Mouse (Mus musculus) lung, embryonic 14.5 days (tissue): ENCODE data around the gene Elp5. TPM values are rescaled to one million over a fixed set of nuclear protein-coding genes. Genes with fewer than 3 reads are reported as not detected.

Experiments used
- ATAC-seq: fragments of 200-750 bp; cut with Nextera tagmentation; 2 replicates; pipeline ENCODE4 v1.8.0; 2017; ENCODE audit warnings: mild to moderate bottlenecking, moderate TSS enrichment, moderate library complexity; ENCODE audit not compliant: insufficient read depth
- DNase-seq: peaks from one replicate; pipeline ENCODE4 v3.0.0-alpha.2; 2015
- H3K27ac ChIP-seq: fragments of 300-500 bp; sonication (generic); 2 replicates; pipeline ENCODE4 v1.5.1; 2014; ENCODE audit warnings: low read depth, mild to moderate bottlenecking, moderate library complexity
- H3K27me3 ChIP-seq: fragments of 300-500 bp; sonication (generic); 2 replicates; pipeline ENCODE4 v1.6.1; 2014; ENCODE audit warnings: low read length, control low read depth; ENCODE audit not compliant: insufficient read depth
- H3K36me3 ChIP-seq: fragments of 300-500 bp; sonication (generic); 2 replicates; pipeline ENCODE4 v1.6.1; 2014; ENCODE audit warnings: control low read depth; ENCODE audit not compliant: insufficient read depth
- H3K4me1 ChIP-seq: fragments of 300-500 bp; sonication (generic); 2 replicates; pipeline ENCODE4 v1.6.1; 2014; ENCODE audit warnings: antibody characterized with exemption, control low read depth; ENCODE audit not compliant: insufficient read depth
- H3K4me2 ChIP-seq: fragments of 300-500 bp; sonication (generic); 2 replicates; pipeline ENCODE4 v1.6.1; 2014; ENCODE audit warnings: mild to moderate bottlenecking
- H3K4me3 ChIP-seq: fragments of 300-500 bp; sonication (generic); 2 replicates; pipeline ENCODE4 v1.5.1; 2014; ENCODE audit warnings: low read depth, low read length
- H3K9ac ChIP-seq: fragments of 300-500 bp; sonication (generic); 2 replicates; pipeline ENCODE4 v1.6.1; 2014
- H3K9me3 ChIP-seq: fragments of 300-500 bp; sonication (generic); 2 replicates; pipeline ENCODE4 v1.6.1; 2016; ENCODE audit warnings: low read depth, low read length, control low read depth
- CTCF ChIP-seq: IDR thresholded peaks from 2 replicates; pipeline ENCODE4 v1.5.1; 2016; ENCODE audit warnings: antibody characterized with exemption, low read depth
- WGBS: fragments of 180-500 bp; shearing (Covaris S2); extraction: QIAGEN DNeasy Blood & Tissue Kit; methylation state at CpG from one replicate; pipeline ENCODE4 v1.1.7; 2014; 5-methylcytosine and 5-hydroxymethylcytosine counted together
- polyA plus RNA-seq: library from polyadenylated mRNA; unstranded; fragments of >200 nt; fragmentation: Nextera tagmentation; extraction: Ambion mirVana; gene quantifications from 2 replicates; pipeline ENCODE4 v1.2.1, GENCODE M21; 2014

The Elp5 gene
- polyA plus RNA-seq, 1 experiment from 2014 or later: 113 TPM

DNA sequence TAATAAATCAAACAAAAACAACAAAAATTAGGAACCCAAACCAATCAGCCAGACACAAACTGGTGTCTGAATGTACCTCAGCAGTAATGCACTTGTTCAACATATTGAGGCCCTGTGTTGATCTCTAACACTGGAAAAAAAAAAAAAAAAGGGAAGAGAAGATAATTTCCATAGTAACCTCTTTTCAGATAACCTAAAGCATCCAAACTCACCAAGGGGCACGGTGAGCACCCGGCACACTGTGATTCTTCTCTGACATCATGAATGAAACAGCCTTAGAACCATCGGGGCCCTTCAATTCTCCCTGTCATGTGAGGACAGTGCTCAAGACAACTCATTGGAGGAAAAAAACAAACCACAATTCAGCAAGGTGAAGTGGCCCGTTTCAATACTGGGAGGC lies 52.6 kb downstream of the Elp5 start:
- DNase-seq (no peak), ATAC-seq (no peak)
- Histone ChIP-seq H3K9ac (no peak overlapping the region), H3K9me3 (no peaks in the 10 kb centered on the region), H3K4me3 (no peak overlapping the region), H3K27ac (no peak overlapping the region), H3K4me2 (no peak overlapping the region), H3K4me1 (no peaks in the 10 kb centered on the region; the same call in 1 of the 2 replicates), H3K36me3 (no peaks in the 10 kb centered on the region), H3K27me3 (peaks cover 1% of the 10 kb centered on the region; the same call in 1 of the 2 replicates)
- no peak for TF ChIP-seq CTCF
- WGBS: 19% methylated on average over 4 of the region's 4 CpGs

GRCm38 (mm10) chr11:69927501-69927900 lies 54.8 kb downstream of the Elp5 start:
- Histone ChIP-seq H3K4me1 (no peaks in the 10 kb centered on the region), H3K27me3 (no peaks in the 10 kb centered on the region), H3K4me2 (no peak overlapping the region), H3K9me3 (no peaks in the 10 kb centered on the region), H3K27ac (no peak overlapping the region), H3K9ac (no peak overlapping the region), H3K4me3 (no peak overlapping the region), H3K36me3 (no peaks in the 10 kb centered on the region)
- no peak for ATAC-seq
- no peak for DNase-seq
- 92% methylated on average over 2 of the region's 2 CpGs for WGBS
- TF ChIP-seq CTCF: no peak

DNA sequence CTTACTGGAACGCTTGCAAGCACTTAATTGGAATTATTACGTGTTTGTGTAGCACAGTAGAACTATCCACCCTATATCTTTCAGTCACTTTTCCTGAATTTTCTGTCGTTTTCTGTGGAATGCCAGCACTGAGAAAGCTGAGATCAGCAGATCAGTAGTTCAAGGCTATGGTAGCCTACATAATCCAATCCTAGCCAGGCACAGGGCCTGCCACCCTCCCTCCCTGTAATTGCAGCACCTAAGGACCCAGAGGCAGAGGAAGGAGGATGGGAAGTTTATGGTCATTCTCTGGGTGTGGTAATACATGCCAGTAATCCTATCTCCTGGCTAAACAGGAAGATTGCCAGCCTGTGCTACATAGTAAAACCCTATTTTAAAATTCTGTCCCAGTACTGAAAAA lies 59.5 kb downstream of the Elp5 start:
- no peak for TF ChIP-seq CTCF
- H3K9ac ChIP-seq: peak overlapping the region; percentile 13
- 55% methylated on average over 3 of the region's 3 CpGs for WGBS
- H3K27ac ChIP-seq: 0 out of 2 replicates have a peak overlapping the region, but pooled peaks have one; percentile 21
- no peak for ATAC-seq
- no peak for DNase-seq
- peaks cover 4% of the 10 kb centered on the region; the same call in 1 of the 2 replicates for H3K4me1 ChIP-seq
- peaks cover 18% of the 10 kb centered on the region for H3K36me3 ChIP-seq
- no peaks in the 10 kb centered on the region for H3K9me3 ChIP-seq
- H3K4me3 ChIP-seq: peak overlapping the region; percentile 97; the same call in 1 of the 2 replicates
- no peaks in the 10 kb centered on the region for H3K27me3 ChIP-seq
- H3K4me2 ChIP-seq: peak overlapping the region; percentile 67

DNA sequence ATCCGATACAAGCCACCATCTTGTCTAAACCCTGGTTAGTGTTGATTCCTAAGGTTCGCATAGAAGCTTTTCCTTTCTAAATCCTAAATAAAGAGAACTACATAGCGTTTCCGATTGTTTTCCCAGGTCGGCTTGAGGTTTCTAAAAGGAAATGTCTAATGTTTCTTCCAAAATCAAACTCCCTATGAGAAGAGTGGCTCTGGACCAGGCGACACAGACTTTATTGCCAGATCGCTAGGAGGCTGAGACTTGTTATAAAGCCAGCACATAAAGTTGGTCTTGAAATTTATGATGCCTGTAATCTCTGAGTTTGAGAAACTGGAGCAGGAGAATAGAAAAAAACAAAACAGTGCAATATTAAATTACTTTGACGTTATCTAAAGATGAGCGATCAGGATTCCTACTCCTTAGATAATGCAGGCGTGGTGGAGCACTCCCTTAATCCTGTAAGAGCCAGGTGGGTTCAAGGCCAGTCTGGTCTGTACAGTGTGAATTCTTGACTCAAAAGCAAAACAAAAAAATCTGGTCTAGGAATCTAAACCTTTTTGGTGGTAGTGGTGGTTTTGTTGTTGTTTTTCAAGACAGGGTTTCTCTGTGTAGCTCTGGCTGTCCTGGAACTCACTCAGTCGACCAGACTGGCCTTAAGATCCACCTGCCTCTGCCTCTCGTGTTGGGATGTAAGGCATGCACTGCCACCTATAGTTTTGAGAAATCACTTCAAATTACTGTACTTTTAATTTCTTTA lies 60.1 kb downstream of the Elp5 start:
- no peaks in the 10 kb centered on the region for H3K9me3 ChIP-seq
- H3K36me3 ChIP-seq: peaks cover 24% of the 10 kb centered on the region
- H3K9ac ChIP-seq: peak overlapping the region; percentile 59
- H3K4me1 ChIP-seq: peaks cover 4% of the 10 kb centered on the region; the same call in 1 of the 2 replicates
- peak overlapping the region; percentile 67 for H3K4me2 ChIP-seq
- WGBS: 1% methylated on average over 12 of the region's 12 CpGs
- peak overlapping the region; percentile 97 for H3K4me3 ChIP-seq
- peak overlapping the region; percentile 97 for H3K27ac ChIP-seq
- TF ChIP-seq CTCF: no peak; the same call in 1 of the 2 replicates
- H3K27me3 ChIP-seq: no peaks in the 10 kb centered on the region
- ATAC-seq (no peak), DNase-seq (no peak)

DNA sequence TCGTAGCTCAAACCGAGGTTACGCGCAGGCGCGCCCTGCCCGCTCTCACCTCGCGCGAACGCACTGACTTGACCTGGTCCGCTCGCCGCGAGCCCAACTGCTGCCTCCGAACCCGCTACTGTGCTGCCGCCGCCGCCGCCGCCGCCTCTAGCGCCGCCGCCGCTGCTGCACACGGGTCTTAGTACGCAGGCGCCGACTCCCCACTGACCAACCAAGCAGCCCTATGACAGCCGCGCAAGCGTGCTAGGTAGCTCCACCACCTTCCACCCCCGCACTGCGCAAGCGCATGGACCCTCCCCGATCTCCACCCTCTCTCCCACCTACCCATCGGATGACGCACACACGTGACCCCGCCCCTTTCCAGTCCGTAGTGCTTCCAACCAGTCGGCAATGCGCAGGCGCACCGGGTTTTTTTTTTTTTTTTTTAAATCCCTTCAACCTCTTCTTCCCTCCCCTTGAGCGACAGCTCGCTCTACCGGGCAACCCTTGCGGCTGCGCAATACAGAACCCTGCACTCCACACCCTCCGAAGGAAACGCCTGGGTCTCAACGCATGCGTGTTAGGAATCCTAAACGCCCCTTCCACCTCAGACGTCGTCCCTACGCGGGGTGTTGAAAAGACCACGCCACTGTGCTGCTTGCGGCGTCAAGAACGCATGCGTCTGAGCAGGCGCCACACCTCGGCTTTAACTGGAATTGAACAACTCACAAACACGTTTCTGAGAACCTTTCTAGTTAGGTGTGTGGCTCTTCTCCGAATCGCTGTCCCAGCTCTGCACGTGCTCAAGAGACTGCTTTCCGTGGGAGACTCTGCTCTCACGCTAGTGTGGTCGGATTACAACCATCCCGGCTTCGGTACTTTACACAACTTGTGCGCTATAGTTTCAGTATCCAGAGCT lies 61.0 kb downstream of the Elp5 start, which contains the start of gene Eif5a:
Gene Eif5a, minus strand, starts transcription at position 845 of the 898 bp plus-strand sequence.
- peak; percentile 95 for ATAC-seq
- WGBS: under 1% methylated on average over 78 of the region's 78 CpGs

DNA sequence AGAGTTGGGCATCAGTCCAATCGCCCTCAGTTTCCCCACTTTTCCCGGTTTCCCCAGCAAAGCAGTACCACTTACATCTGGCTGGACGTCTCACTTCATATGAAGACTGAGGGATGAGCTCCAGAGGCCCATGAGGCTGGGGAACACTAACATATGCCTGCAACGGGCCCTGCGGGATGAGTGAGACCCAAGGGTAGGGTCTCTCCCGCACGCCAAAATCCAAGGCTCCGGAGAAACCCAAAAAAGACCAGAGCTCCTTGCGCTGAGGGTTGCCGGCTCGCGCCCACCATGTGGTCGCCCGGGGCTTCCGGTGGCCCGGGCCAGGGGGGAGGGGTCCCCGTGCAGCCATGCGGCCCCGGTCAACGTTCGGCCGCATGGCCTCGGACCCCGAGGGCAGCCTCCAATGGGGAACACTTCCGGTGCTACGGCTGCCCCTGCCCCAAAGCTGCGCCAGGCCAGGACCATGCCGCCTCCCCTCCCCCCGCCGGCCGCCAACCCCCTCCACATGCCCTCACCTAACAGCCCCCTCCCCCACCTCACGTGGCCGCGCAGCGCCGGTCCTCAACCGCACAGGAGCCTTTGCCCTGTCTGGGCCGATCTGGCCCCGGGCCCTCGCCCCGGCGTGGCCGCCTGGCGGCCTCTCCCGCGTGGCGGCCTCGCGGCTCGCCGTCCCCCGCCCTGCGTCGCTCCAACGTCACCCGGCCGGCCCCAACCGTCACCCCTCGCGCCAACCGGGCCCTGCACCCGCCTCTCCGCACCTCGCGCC lies 61.9 kb downstream of the Elp5 start:
- H3K27me3 ChIP-seq: no peaks in the 10 kb centered on the region
- DNase-seq (peak; percentile 39), ATAC-seq (peak; percentile 21)
- H3K9me3 ChIP-seq: no peaks in the 10 kb centered on the region
- H3K4me3 ChIP-seq: peak overlapping the region; percentile 97
- H3K4me2 ChIP-seq: peak overlapping the region; percentile 67
- no peak for TF ChIP-seq CTCF
- peaks cover 7% of the 10 kb centered on the region; the same call in 1 of the 2 replicates for H3K4me1 ChIP-seq
- WGBS: under 1% methylated on average over 48 of the region's 65 CpGs
- peak overlapping the region; percentile 97 for H3K27ac ChIP-seq
- peak overlapping the region; percentile 98 for H3K9ac ChIP-seq
- H3K36me3 ChIP-seq: peaks cover 41% of the 10 kb centered on the region

More for the DNA sequence above, 61.0 kb downstream of the Elp5 start, which contains the start of gene Eif5a:
- Histone ChIP-seq H3K27me3 (no peaks in the 10 kb centered on the region), H3K9me3 (no peaks in the 10 kb centered on the region), H3K36me3 (peaks cover 32% of the 10 kb centered on the region), H3K4me3 (peak within 1 kb of the TSS; percentile 97), H3K4me2 (peak within 1 kb of the TSS; percentile 67), H3K9ac (peak within 1 kb of the TSS; percentile 98), H3K4me1 (peaks cover 4% of the 10 kb centered on the region; the same call in 1 of the 2 replicates), H3K27ac (peak within 1 kb of the TSS; percentile 97)
- TF ChIP-seq CTCF: peak; percentile 76
- DNase-seq: peak; percentile 100
